Mouse (Mus musculus): ENCODE data around the gene Apobec4.

DNA sequence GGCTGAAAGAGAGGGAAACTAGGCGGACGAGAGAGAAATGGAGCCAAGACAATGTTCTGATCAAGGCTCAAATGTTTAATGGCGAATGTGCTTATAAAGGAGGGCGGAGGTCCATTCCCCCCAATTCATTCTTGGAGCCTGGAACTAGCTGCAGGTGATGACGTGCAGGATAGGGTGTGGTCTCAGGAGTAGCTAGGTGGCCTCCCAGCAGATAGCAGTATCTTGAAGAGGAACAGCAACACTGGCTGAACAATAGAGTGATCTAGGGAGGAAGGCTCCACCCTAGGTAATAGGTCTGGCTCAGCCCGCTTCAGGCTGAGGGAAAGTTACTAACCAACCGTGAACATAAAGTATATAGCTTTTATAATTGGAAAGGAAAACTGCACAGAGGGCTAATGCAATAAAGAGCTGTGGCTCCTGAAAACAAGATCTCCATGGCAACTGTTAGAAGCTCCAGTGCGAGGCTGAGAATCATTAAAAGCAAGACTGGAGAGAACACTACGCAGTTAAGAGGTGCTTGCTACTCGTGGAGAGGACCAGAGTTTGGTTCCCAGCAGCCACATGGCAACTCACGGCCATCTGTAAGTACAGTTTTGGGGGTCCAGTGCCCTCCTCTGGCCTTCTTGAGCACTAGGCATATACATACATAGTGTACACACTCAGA lies 28.7 kb upstream of the Apobec4 start:
- no peak for TF ChIP-seq POLR2A (IDR thresholded peaks at IDR 0.05; ENCODE audit: extremely low read depth, insufficient read depth, low read length)
- no peak for TF ChIP-seq CTCF (IDR thresholded peaks at IDR 0.05; ENCODE audit: extremely low read depth, insufficient read depth, low read length)

Measured in cortical plate, adult 2 months (tissue).